Mouse (Mus musculus) olfactory bulb, adult 2 months (tissue): ENCODE measurements around the gene Lrrc10.

Experiments
- CTCF ChIP-seq: fragments of 200-500 bp; IDR thresholded peaks from 2 replicates; pipeline ENCODE4 v1.5.1; 2012; ENCODE audit warnings: low read depth, mild to moderate bottlenecking, low read length, moderate library complexity; ENCODE audit not compliant: insufficient read depth
- POLR2A ChIP-seq: fragments of 200-500 bp; IDR thresholded peaks from 2 replicates; pipeline ENCODE4 v1.6.1; 2012; ENCODE audit warnings: mild to moderate bottlenecking, low read depth, low read length, moderate library complexity; ENCODE audit not compliant: insufficient read depth

DNA sequence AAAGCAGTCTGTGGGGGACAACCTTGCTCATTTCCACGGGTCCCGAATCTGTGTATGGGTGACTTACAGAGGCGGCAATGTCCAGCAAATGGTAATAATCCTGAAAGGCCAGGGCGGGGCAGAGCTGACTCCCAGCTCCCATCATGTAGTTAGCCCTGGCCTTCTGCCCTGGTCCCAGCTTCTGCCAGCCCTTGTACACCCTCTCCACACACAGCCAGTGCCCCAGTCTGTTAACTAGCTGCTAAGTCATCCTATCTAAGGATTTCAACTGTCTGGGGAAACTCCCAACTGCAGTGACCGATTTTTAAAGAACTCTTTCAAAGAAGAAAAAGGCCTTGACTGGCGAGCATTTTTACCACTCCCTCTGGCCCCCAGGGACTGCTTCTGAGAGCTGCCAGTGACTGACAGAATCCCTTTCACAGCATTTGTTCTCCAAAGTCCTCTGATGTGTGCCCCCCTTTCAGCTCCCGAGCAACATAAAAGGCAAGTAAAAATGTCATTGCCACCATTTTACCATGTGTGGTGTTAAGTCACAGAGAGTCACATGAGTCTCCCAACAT is 26.8 kb upstream of the Lrrc10 start:
- TF ChIP-seq POLR2A: no peak
- TF ChIP-seq CTCF: no peak
